Mouse (Mus musculus) large intestine, adult 2 months (tissue): ENCODE data around the gene Magohb. TPM values are rescaled to one million over a fixed set of nuclear protein-coding genes. Genes with fewer than 3 reads are reported as not detected.

Experiments used
- DNase-seq: peaks from one replicate; pipeline ENCODE4 v3.0.0-alpha.2; 2012; ENCODE audit warnings: low read depth, low spot score
- WGBS: fragments of 180-500 bp; shearing (Covaris S2); methylation state at CpG from one replicate; pipeline ENCODE4 v1.1.7; 2018; 5-methylcytosine and 5-hydroxymethylcytosine counted together
- polyA plus RNA-seq: library from polyadenylated mRNA; depleted of rRNA; stranded (reverse); fragments of >200 nt; gene quantifications from 2 replicates; pipeline ENCODE4 v1.2.3, GENCODE M21; 2012; rRNA removed

Gene Magohb
- polyA plus RNA-seq, 1 experiment, result 3.3 TPM

- WGBS, result 87% methylated on average over 2 of the region's 2 CpGs
- no peak for DNase-seq
These were observed 23.4 kb downstream of the Magohb start for GRCm38 (mm10) chr6:131269599-131269998.

GRCm38 (mm10) chr6:131264175-131264574 is 28.9 kb downstream of the Magohb start:
- 78% methylated on average over 5 of the region's 5 CpGs for WGBS

GRCm38 (mm10) chr6:131262778-131263177 is 30.3 kb downstream of the Magohb start:
- DNase-seq, result no peak

More at GRCm38 (mm10) chr6:131264175-131264574, 28.9 kb downstream of the Magohb start:
- no peak for DNase-seq

GRCm38 (mm10) chr6:131262009-131262408 is 31.0 kb downstream of the Magohb start:
- no peak for DNase-seq
- WGBS, result 79% methylated on average over 3 of the region's 3 CpGs

More at GRCm38 (mm10) chr6:131262778-131263177, 30.3 kb downstream of the Magohb start:
- 56% methylated on average over 3 of the region's 3 CpGs for WGBS

GRCm38 (mm10) chr6:131247206-131247605 is 45.8 kb downstream of the Magohb start, which contains the start of gene Klra2:
Klra2 (minus strand) TSS chr6:131247362.
- WGBS, result 59% methylated on average over 2 of the region's 2 CpGs
- no peak for DNase-seq

GRCm38 (mm10) chr6:131245081-131245480 is 48.0 kb downstream of the Magohb start:
- 79% methylated on average over 2 of the region's 2 CpGs for WGBS
- DNase-seq, result no peak

Other genes starting within 250 kb of the Magohb start
- gene Klra2, start 45.9 kb downstream of the Magohb start, polyA plus RNA-seq, result 0.52 and 0.64 TPM in 2 replicates
- 40.8 and 66.7 TPM in 2 replicates for gene Styk1, start 60.4 kb upstream of the Magohb start, polyA plus RNA-seq
- 67.0 and 76.5 TPM in 2 replicates for gene Ybx3, start 95.2 kb upstream of the Magohb start, polyA plus RNA-seq
- gene 5430401F13Rik, start 193.2 kb upstream of the Magohb start, polyA plus RNA-seq, result not detected in 2 replicates
- gene Gm6619, start 193.2 kb upstream of the Magohb start, polyA plus RNA-seq, result not detected in 2 replicates